Mouse (Mus musculus) hindbrain, embryonic 14.5 days (tissue): Measurements from ENCODE around the gene Pigm. TPM values are rescaled to one million over a fixed set of nuclear protein-coding genes. Genes with fewer than 3 reads are reported as not detected.

Source experiments
- ATAC-seq: fragments of 200-750 bp; cut with Nextera tagmentation; 2 replicates; pipeline ENCODE4 v1.8.0; 2017; ENCODE audit warnings: moderate number of reproducible peaks, mild to moderate bottlenecking, moderate TSS enrichment, moderate library complexity; ENCODE audit not compliant: low FRiP score
- DNase-seq: peaks from one replicate; pipeline ENCODE4 v3.0.0-alpha.2; 2015; ENCODE audit warnings: low spot score
- H3K27ac ChIP-seq: fragments of 300-500 bp; sonication (generic); 2 replicates; pipeline ENCODE4 v1.5.1; 2014; ENCODE audit warnings: mild to moderate bottlenecking, moderate library complexity
- H3K27me3 ChIP-seq: fragments of 300-500 bp; sonication (generic); 2 replicates; pipeline ENCODE4 v1.6.1; 2014; ENCODE audit warnings: mild to moderate bottlenecking, low read length, mixed read lengths; ENCODE audit not compliant: control insufficient read depth, insufficient read depth
- H3K36me3 ChIP-seq: fragments of 300-500 bp; sonication (generic); replicated peaks from 2 replicates; pipeline ENCODE4 v1.6.1; 2014; ENCODE audit not compliant: control insufficient read depth, insufficient read depth
- H3K4me1 ChIP-seq: fragments of 300-500 bp; sonication (generic); replicated peaks from 2 replicates; pipeline ENCODE4 v1.6.1; 2014; ENCODE audit warnings: antibody characterized with exemption, low read length, mixed read lengths; ENCODE audit not compliant: control insufficient read depth, insufficient read depth
- H3K4me2 ChIP-seq: fragments of 300-500 bp; sonication (generic); replicated peaks from 2 replicates; pipeline ENCODE4 v1.6.1; 2014; ENCODE audit warnings: mild to moderate bottlenecking, moderate library complexity
- H3K4me3 ChIP-seq: fragments of 300-500 bp; sonication (generic); replicated peaks from 2 replicates; pipeline ENCODE4 v1.5.1; 2014; ENCODE audit warnings: mild to moderate bottlenecking, low read length
- H3K9ac ChIP-seq: fragments of 300-500 bp; sonication (generic); 2 replicates; pipeline ENCODE4 v1.6.1; 2014
- H3K9me3 ChIP-seq: fragments of 300-500 bp; sonication (generic); 2 replicates; pipeline ENCODE4 v1.6.1; 2016; ENCODE audit warnings: low read length; ENCODE audit not compliant: control insufficient read depth
- WGBS: fragments of 180-500 bp; shearing (Covaris S2); extraction: QIAGEN DNeasy Blood & Tissue Kit; methylation state at CpG from one replicate; pipeline ENCODE4 v1.1.7; 2014; 5-methylcytosine and 5-hydroxymethylcytosine counted together
- polyA plus RNA-seq: library from polyadenylated mRNA; unstranded; fragments of >200 nt; fragmentation: Nextera tagmentation; extraction: Ambion mirVana; gene quantifications from 2 replicates; pipeline ENCODE4 v1.2.1, GENCODE M21; 2014

The Pigm gene
- polyA plus RNA-seq, 1 experiment from 2014 or later, result 5.6 TPM

- no peak overlapping the region for H3K27ac ChIP-seq
- ATAC-seq (no peak), DNase-seq (no peak)
- H3K9me3 ChIP-seq, result no peaks in the 10 kb centered on the region
- no peaks in the 10 kb centered on the region for H3K4me1 ChIP-seq
- H3K4me3 ChIP-seq, result no peak overlapping the region
- no peaks in the 10 kb centered on the region for H3K36me3 ChIP-seq
- no peaks in the 10 kb centered on the region for H3K27me3 ChIP-seq
- no peak overlapping the region for H3K4me2 ChIP-seq
- 91% methylated on average over 20 of the region's 20 CpGs for WGBS
- H3K9ac ChIP-seq, result no peak overlapping the region
These were observed 56.9 kb downstream of the Pigm start for GRCm38 (mm10) chr1:172433012-172433850.

Other genes with a start within 250 kb of the Pigm start
- 150 and 153 TPM in 2 replicates for gene Pex19, start 249.8 kb upstream of the Pigm start, polyA plus RNA-seq
- gene Dcaf8, start 228.5 kb upstream of the Pigm start, polyA plus RNA-seq, result 70.1 and 71.7 TPM in 2 replicates
- 363 and 428 TPM in 2 replicates for gene Pea15a, start 169.7 kb upstream of the Pigm start, polyA plus RNA-seq
- 1.4 and 2.2 TPM in 2 replicates for gene Casq1, start 156.7 kb upstream of the Pigm start, polyA plus RNA-seq
- 0.15 TPM in 1 of 2 replicates, not detected in the other for gene Atp1a4, start 118.1 kb upstream of the Pigm start, polyA plus RNA-seq
- 64.7 and 69.0 TPM in 2 replicates for gene Igsf8, start 114.9 kb upstream of the Pigm start, polyA plus RNA-seq
- 27.9 and 29.5 TPM in 2 replicates for gene Atp1a2, start 78.5 kb upstream of the Pigm start, polyA plus RNA-seq
- gene Kcnj9, start 47.2 kb upstream of the Pigm start, polyA plus RNA-seq, result 1.7 and 2.1 TPM in 2 replicates
- 2.8 and 3.5 TPM in 2 replicates for gene Kcnj10, start 35.3 kb upstream of the Pigm start, polyA plus RNA-seq
- gene Slamf9, start 98.8 kb downstream of the Pigm start, polyA plus RNA-seq, result 0.15 and 0.26 TPM in 2 replicates
- 27.6 and 28.5 TPM in 2 replicates for gene Igsf9, start 105.2 kb downstream of the Pigm start, polyA plus RNA-seq
- 53.0 and 62.6 TPM in 2 replicates for gene Tagln2, start 123.5 kb downstream of the Pigm start, polyA plus RNA-seq
- gene Cfap45, start 144.3 kb downstream of the Pigm start, polyA plus RNA-seq, result 3.7 and 5.5 TPM in 2 replicates
- 0.75 and 0.90 TPM in 2 replicates for gene Vsig8, start 179.4 kb downstream of the Pigm start, polyA plus RNA-seq
- not detected in 2 replicates for gene Slamf8, start 214.0 kb downstream of the Pigm start, polyA plus RNA-seq
- gene Fcrl6, start 226.0 kb downstream of the Pigm start, polyA plus RNA-seq, result 0.10 and 0.19 TPM in 2 replicates